In the genomic region with DNA sequence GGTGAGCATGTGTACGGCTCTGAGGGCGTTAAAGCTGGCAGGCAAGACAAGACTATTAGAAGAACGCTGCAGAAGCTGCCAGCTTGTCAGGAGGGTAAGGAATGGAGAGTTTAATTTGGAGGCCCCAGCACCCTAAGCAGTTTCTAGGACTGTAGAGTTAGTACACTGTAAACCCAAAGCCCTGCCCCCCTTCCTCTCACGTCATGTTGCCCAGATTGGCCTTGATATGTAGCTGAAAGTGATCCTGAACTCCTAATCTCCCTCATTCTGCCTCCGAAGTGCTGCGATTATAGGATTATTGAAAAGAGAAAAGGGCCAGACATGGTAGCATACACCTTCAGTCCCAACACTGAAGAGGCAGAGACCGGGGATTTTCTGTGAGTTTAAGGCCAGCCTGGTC, we compare ENCODE assay signal across 38 mouse cellular contexts. TPM values are rescaled to one million over a fixed set of nuclear protein-coding genes. Genes with fewer than 3 reads are reported as not detected.
A peak's percentile ranks its signal among the peaks of the same experiment; 100 is the strongest.
DNase-seq lines count a peak whose midpoint lies in the region; ATAC-seq and TF ChIP-seq lines count a peak whose summit lies in the region.
"Had no signal": no experiment of that assay in that cellular context is flagged by ENCODE, and none has a peak within 500 bp of the region (broad histone marks: within the 10 kb centered on the region; RNA-seq: fewer than 3 reads in every experiment).

No protein-coding gene starts in this region.

- ATAC-seq in heart, postnatal 0 days (ENCODE audit: insufficient read depth, low read depth), result no peak
- ATAC-seq: activated CD4-positive, CD25-positive, alpha-beta regulatory T cell, adult 4 months; forebrain, postnatal 0 days; midbrain, embryonic 15.5 days had no signal

- H3K4me1 ChIP-seq in cerebellum, adult 2 months (ENCODE audit: control insufficient read depth, insufficient read depth, low read length), result peaks cover 37% of the 10 kb centered on the region
- peaks cover 33% of the 10 kb centered on the region for H3K4me1 ChIP-seq in heart, adult 2 months (ENCODE audit: control insufficient read depth, insufficient read depth, low read length)
- peaks cover 63% of the 10 kb centered on the region for H3K4me1 ChIP-seq in heart, postnatal 0 days (ENCODE audit: control insufficient read depth, insufficient read depth)
- peaks cover 84% of the 10 kb centered on the region for H3K4me1 ChIP-seq in E14TG2a.4 (replicated peaks; ENCODE audit: low read depth, low read length)

- H3K4me3 ChIP-seq in cerebellum, adult 2 months (replicated peaks; ENCODE audit: insufficient read depth, low read depth, low read length), result no peak overlapping the region
- H3K4me3 ChIP-seq in heart, adult 2 months, result no peak overlapping the region
- no peak overlapping the region for H3K4me3 ChIP-seq in heart, postnatal 0 days (ENCODE audit: low read depth, low read length)
- H3K4me3 ChIP-seq in E14TG2a.4 (replicated peaks; ENCODE audit: low read length), result peak overlapping the region; percentile 64
- H3K4me3 ChIP-seq: embryonic facial prominence, embryonic 10.5 days; embryonic facial prominence, embryonic 15.5 days; forebrain, embryonic 12.5 days; hindbrain, embryonic 10.5 days; hindbrain, embryonic 15.5 days; layer of hippocampus, adult 2 months; left cerebral cortex, adult 2 months; limb, embryonic 12.5 days; liver, embryonic 15.5 days; midbrain, embryonic 15.5 days; neural tube, embryonic 12.5 days; stomach, embryonic 15.5 days had no signal

- no peak for TF ChIP-seq CTCF in cerebellum, adult 2 months (IDR thresholded peaks at IDR 0.05; ENCODE audit: borderline replicate concordance, insufficient read depth, low read depth, low read length)
- TF ChIP-seq CTCF in heart, adult 2 months (IDR thresholded peaks at IDR 0.05), result no peak
- TF ChIP-seq CTCF in heart, postnatal 0 days (IDR thresholded peaks at IDR 0.05; ENCODE audit: low read depth), result no peak
- no peak for TF ChIP-seq CTCF in E14TG2a.4 (conservative IDR thresholded peaks at IDR 0.05; ENCODE audit: low read length)

- H3K9me3 ChIP-seq in heart, postnatal 0 days (replicated peaks; ENCODE audit: control insufficient read depth, low read length), result no peaks in the 10 kb centered on the region
- no peaks in the 10 kb centered on the region for H3K9me3 ChIP-seq in E14TG2a.4 (ENCODE audit: low read length)
- H3K9me3 ChIP-seq: embryonic facial prominence, embryonic 10.5 days; embryonic facial prominence, embryonic 15.5 days; forebrain, embryonic 12.5 days; hindbrain, embryonic 10.5 days; hindbrain, embryonic 15.5 days; limb, embryonic 12.5 days; liver, embryonic 15.5 days; midbrain, embryonic 15.5 days; neural tube, embryonic 12.5 days; stomach, embryonic 15.5 days had no signal

- peaks cover 45% of the 10 kb centered on the region for H3K36me3 ChIP-seq in heart, adult 2 months (ENCODE audit: control insufficient read depth, insufficient read depth, low read length)
- 0 out of 2 replicates have a peak, but pooled peaks cover 4% of the 10 kb centered on the region for H3K36me3 ChIP-seq in heart, postnatal 0 days (replicated peaks; ENCODE audit: control insufficient read depth, insufficient read depth, low read length)
- H3K36me3 ChIP-seq in E14TG2a.4 (ENCODE audit: insufficient read depth, low read length), result peaks cover 40% of the 10 kb centered on the region
- H3K36me3 ChIP-seq: embryonic facial prominence, embryonic 10.5 days; embryonic facial prominence, embryonic 15.5 days; forebrain, embryonic 12.5 days; hindbrain, embryonic 10.5 days; hindbrain, embryonic 15.5 days; limb, embryonic 12.5 days; midbrain, embryonic 15.5 days; neural tube, embryonic 12.5 days; stomach, embryonic 15.5 days had no signal

- TF ChIP-seq EP300 in heart, adult 2 months (IDR thresholded peaks at IDR 0.05; ENCODE audit: insufficient read depth, low read depth, low read length), result no peak
- no peak for TF ChIP-seq EP300 in heart, postnatal 0 days (IDR thresholded peaks at IDR 0.05; ENCODE audit: low read depth)

- H3K79me2 ChIP-seq in heart, adult 2 months (replicated peaks; ENCODE audit: control insufficient read depth, insufficient read depth, low read length), result peaks cover 7% of the 10 kb centered on the region

- DNase-seq in cerebellum, adult 2 months, result no peak
- no peak for DNase-seq in cerebellum, adult 8-10 months
- no peak for DNase-seq in heart, adult 2 months
- DNase-seq in heart, postnatal 25 days (ENCODE audit: low spot score), result no peak
- no peak for DNase-seq in heart, postnatal 0 days (ENCODE audit: low spot score)
- DNase-seq in heart, adult 8-10 months (ENCODE audit: low spot score), result no peak
- no peak for DNase-seq in right cerebral cortex, adult 2 months (ENCODE audit: low spot score in 2 of 2)
- DNase-seq: adrenal gland, adult 2 months; cerebellum, postnatal 10 days; forebrain, postnatal 0 days; gastrocnemius, postnatal 10 days; kidney, adult 11 months; kidney, postnatal 36 days; lung, embryonic 14.5 days; lung, postnatal 14 days; right cerebral cortex, postnatal 25 days; thymus, adult 18-20 months; thymus, postnatal 25 days had no signal

- no peak for TF ChIP-seq POLR2A in cerebellum, adult 2 months (IDR thresholded peaks at IDR 0.05; ENCODE audit: borderline replicate concordance, insufficient read depth, low read length)
- TF ChIP-seq POLR2A in heart, adult 2 months (IDR thresholded peaks at IDR 0.05; ENCODE audit: insufficient read depth, low read depth, low read length), result no peak

- peak overlapping the region; percentile 34 for H3K27ac ChIP-seq in cerebellum, adult 2 months (ENCODE audit: insufficient read depth, low read length)
- H3K27ac ChIP-seq in heart, adult 2 months, result peak overlapping the region; percentile 13; the same call in 1 of the 2 replicates
- peak overlapping the region; percentile 64 for H3K27ac ChIP-seq in heart, postnatal 0 days (ENCODE audit: low read depth)
- H3K27ac ChIP-seq: embryonic facial prominence, embryonic 10.5 days; embryonic facial prominence, embryonic 15.5 days; forebrain, embryonic 12.5 days; hindbrain, embryonic 10.5 days; hindbrain, embryonic 15.5 days; layer of hippocampus, adult 2 months; left cerebral cortex, adult 2 months; limb, embryonic 12.5 days; liver, embryonic 15.5 days; midbrain, embryonic 15.5 days; neural tube, embryonic 12.5 days; stomach, embryonic 15.5 days had no signal

- intact Hi-C loops in heart, adult 2 months (cut with DNase I), result no loop called here
- intact Hi-C loops in heart, postnatal 25 days (cut with DNase I), result no loop called here

- no peak overlapping the region for H3K9ac ChIP-seq in heart, adult 2 months (ENCODE audit: low read depth, low read length)
- no peak overlapping the region for H3K9ac ChIP-seq in heart, postnatal 0 days (replicated peaks; ENCODE audit: low read depth, low read length)
- H3K9ac ChIP-seq: embryonic facial prominence, embryonic 15.5 days; forebrain, embryonic 12.5 days; forebrain, postnatal 0 days; hindbrain, embryonic 15.5 days; limb, embryonic 12.5 days; liver, embryonic 15.5 days; lung, embryonic 14.5 days; midbrain, embryonic 15.5 days; neural tube, embryonic 12.5 days; stomach, embryonic 15.5 days had no signal

- WGBS in cerebellum, adult 2 months, result 57% methylated on average over 7 of the region's 7 CpGs
- 77% methylated on average over 7 of the region's 7 CpGs for WGBS in heart, adult 2 months
- WGBS in heart, postnatal 0 days, result 62% methylated on average over 7 of the region's 7 CpGs

- H3K27me3 ChIP-seq in cerebellum, adult 2 months (ENCODE audit: control insufficient read depth, insufficient read depth, low read length), result no peaks in the 10 kb centered on the region
- no peaks in the 10 kb centered on the region for H3K27me3 ChIP-seq in heart, adult 2 months (ENCODE audit: control insufficient read depth, insufficient read depth, low read length)
- H3K27me3 ChIP-seq in heart, postnatal 0 days (ENCODE audit: control insufficient read depth, insufficient read depth, low read length), result no peaks in the 10 kb centered on the region
- H3K27me3 ChIP-seq in E14TG2a.4 (ENCODE audit: insufficient read depth, low read length), result no peaks in the 10 kb centered on the region
- H3K27me3 ChIP-seq: CH12.LX; embryonic facial prominence, embryonic 15.5 days; forebrain, embryonic 12.5 days; hindbrain, embryonic 15.5 days; limb, embryonic 12.5 days; liver, embryonic 15.5 days; midbrain, embryonic 15.5 days; neural tube, embryonic 12.5 days; stomach, embryonic 15.5 days had no signal

- no peak overlapping the region for H3K4me2 ChIP-seq in heart, postnatal 0 days (ENCODE audit: low read depth, low read length)
- H3K4me2 ChIP-seq: embryonic facial prominence, embryonic 15.5 days; forebrain, embryonic 12.5 days; hindbrain, embryonic 15.5 days; limb, embryonic 12.5 days; liver, embryonic 15.5 days; lung, embryonic 14.5 days; midbrain, embryonic 15.5 days; neural tube, embryonic 12.5 days; stomach, embryonic 15.5 days had no signal

RNA-seq across cellular contexts. Expression of gene Kat2b, which starts 16.1 kb away (rescaled TPM):
- 40.5 and 43.4 TPM in 2 replicates for polyA plus RNA-seq in cerebellum, adult 2 months (2012; rRNA removed)
- total RNA-seq in heart, adult 2 months (2021), result 10 to 100 TPM; 78.7 to 82.9 TPM
- polyA plus RNA-seq in heart, adult 2 months (2012; rRNA removed), result 20.0 and 51.0 TPM in 2 replicates
- 10 to 100 TPM; 85.6 TPM for total RNA-seq in heart, postnatal 25 days (2021)
- total RNA-seq in heart, postnatal 0 days (2014; rRNA removed; ENCODE audit: low replicate concordance), result 65.1 and 71.3 TPM in 2 replicates
- 11.0 and 12.1 TPM in 2 replicates for polyA plus RNA-seq in heart, postnatal 0 days (2015; fragmentation: Nextera tagmentation; extraction: Ambion mirVana)
- total RNA-seq in heart, adult 8-10 months (2022), result 100 to 1,000 TPM in 1 of 4 experiments, 10 to 100 TPM in 3; 78.8 to 106 (median 88.9) TPM

RNA-seq across cellular contexts. Expression of gene Pp2d1, which starts 43.6 kb away (rescaled TPM):
- not detected in 2 replicates for polyA plus RNA-seq in cerebellum, adult 2 months (2012; rRNA removed)
- not detected for total RNA-seq in heart, adult 2 months (2021)
- not detected in 2 replicates for polyA plus RNA-seq in heart, adult 2 months (2012; rRNA removed)
- not detected for total RNA-seq in heart, postnatal 25 days (2021)
- not detected in 2 replicates for total RNA-seq in heart, postnatal 0 days (2014; rRNA removed; ENCODE audit: low replicate concordance)
- polyA plus RNA-seq in heart, postnatal 0 days (2015; fragmentation: Nextera tagmentation; extraction: Ambion mirVana), result 0.14 TPM in 1 of 2 replicates, not detected in the other
- total RNA-seq in heart, adult 8-10 months (2022), result not detected
- total RNA-seq: adrenal gland, adult 2 months; adrenal gland, postnatal 4 days; CH12.LX; forebrain, postnatal 0 days; gastrocnemius, postnatal 10 days; heart, adult 18-20 months; layer of hippocampus, adult 2 months; layer of hippocampus, postnatal 14 days; left cerebral cortex, adult 2 months; left cerebral cortex, postnatal 25 days had no signal
- polyA plus RNA-seq: adrenal gland, adult 2 months; liver, adult 2 months had no signal

Comparison
In these comparisons a context has a peak if more than half of its experiments do, and no peak if none do; other contexts are left out.
1. H3K27ac ChIP-seq: peak in every context shown above with its lines; median percentile 64 in heart, postnatal 0 days; 34 in cerebellum, adult 2 months; 13 in heart, adult 2 months.